Mouse (Mus musculus) testis, adult 2 months (tissue): ENCODE measurements around the gene Slf2.

Source experiments
- CTCF ChIP-seq: fragments of 200-500 bp; IDR thresholded peaks from 2 replicates; pipeline ENCODE4 v1.5.1; 2012; ENCODE audit warnings: low read depth, mild to moderate bottlenecking, inconsistent platforms, low read length, moderate library complexity; ENCODE audit not compliant: control insufficient read depth, insufficient read depth, insufficient replicate concordance
- POLR2A ChIP-seq: fragments of 200-500 bp; IDR thresholded peaks from 2 replicates; pipeline ENCODE4 v1.6.1; 2012; ENCODE audit warnings: low read depth, mild to moderate bottlenecking, inconsistent platforms, low read length, moderate library complexity; ENCODE audit not compliant: control insufficient read depth

- TF ChIP-seq CTCF (no peak), POLR2A (no peak)
Measured at GRCm38 (mm10) chr19:44927250-44927649, 3.7 kb upstream of the Slf2 start.
